Mouse (Mus musculus): ENCODE data around the gene Hs3st2.

DNA sequence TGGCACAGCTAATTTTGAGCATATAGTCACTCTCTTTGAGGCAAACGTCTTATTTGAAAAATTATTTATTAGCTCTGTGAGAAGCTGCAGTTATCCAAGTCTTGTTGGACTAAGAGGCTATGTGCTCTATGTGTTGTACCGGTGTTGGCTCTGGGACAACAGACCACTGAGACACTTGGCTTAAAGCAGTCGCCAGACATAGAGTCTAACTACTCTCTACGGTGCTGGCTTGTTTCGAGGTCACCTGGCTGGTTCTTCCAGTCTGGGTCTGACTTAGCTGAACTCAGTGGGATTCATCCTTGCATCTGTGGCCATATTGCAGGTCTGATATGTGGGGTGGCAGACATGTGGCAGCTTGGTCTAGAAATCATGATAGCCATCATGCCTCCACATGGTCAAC lies 72.8 kb downstream of the Hs3st2 start:
- TF ChIP-seq MEF2A (IDR thresholded peaks at IDR 0.05; ENCODE audit: extremely low read depth, insufficient replicate concordance, low read depth, low read length, poor library complexity, severe bottlenecking), result no peak
- TF ChIP-seq CHD2 (IDR thresholded peaks at IDR 0.05; ENCODE audit: low read length), result no peak
- no peak for TF ChIP-seq EP300 (IDR thresholded peaks at IDR 0.05; ENCODE audit: low read depth in 1 of 2, low read length in 2 of 2)
